Mouse (Mus musculus) limb, embryonic 14.5 days (tissue): Measurements from ENCODE around the gene Ppp1r10. TPM values are rescaled to one million over a fixed set of nuclear protein-coding genes. Genes with fewer than 3 reads are reported as not detected.

ENCODE experiments used
- ATAC-seq: fragments of 200-750 bp; cut with Nextera tagmentation; 2 replicates; pipeline ENCODE4 v1.8.0; 2017; ENCODE audit warnings: low read depth, moderate number of reproducible peaks, moderate TSS enrichment; ENCODE audit not compliant: low FRiP score
- DNase-seq: peaks from one replicate; pipeline ENCODE4 v3.0.0-alpha.2; 2015; ENCODE audit warnings: low spot score
- H3K27ac ChIP-seq: fragments of 300-500 bp; sonication (generic); replicated peaks from 2 replicates; pipeline ENCODE4 v1.5.1; 2014; ENCODE audit warnings: low read depth, mild to moderate bottlenecking, low read length, moderate library complexity, mixed read lengths
- H3K27me3 ChIP-seq: fragments of 300-500 bp; sonication (generic); 2 replicates; pipeline ENCODE4 v1.6.1; 2014; ENCODE audit warnings: low read length, mixed read lengths; ENCODE audit not compliant: control insufficient read depth, insufficient read depth
- H3K36me3 ChIP-seq: fragments of 300-500 bp; sonication (generic); 2 replicates; pipeline ENCODE4 v1.6.1; 2014; ENCODE audit warnings: mild to moderate bottlenecking, low read length, moderate library complexity, mixed read lengths; ENCODE audit not compliant: control insufficient read depth, insufficient read depth
- H3K4me1 ChIP-seq: fragments of 300-500 bp; sonication (generic); 2 replicates; pipeline ENCODE4 v1.6.1; 2014; ENCODE audit warnings: antibody characterized with exemption, low read length, mixed read lengths; ENCODE audit not compliant: control insufficient read depth, insufficient read depth
- H3K4me2 ChIP-seq: fragments of 300-500 bp; sonication (generic); replicated peaks from 2 replicates; pipeline ENCODE4 v1.6.1; 2014; ENCODE audit warnings: low read depth, mild to moderate bottlenecking, low read length, moderate library complexity; ENCODE audit not compliant: severe bottlenecking
- H3K4me3 ChIP-seq: fragments of 300-500 bp; sonication (generic); replicated peaks from 2 replicates; pipeline ENCODE4 v1.5.1; 2014; ENCODE audit warnings: low read length
- H3K9ac ChIP-seq: fragments of 300-500 bp; sonication (generic); 2 replicates; pipeline ENCODE4 v1.6.1; 2014; ENCODE audit warnings: mild to moderate bottlenecking, low read depth, low read length, moderate library complexity; ENCODE audit not compliant: severe bottlenecking
- H3K9me3 ChIP-seq: fragments of 300-500 bp; sonication (generic); 2 replicates; pipeline ENCODE4 v1.6.1; 2016; ENCODE audit warnings: low read length; ENCODE audit not compliant: control insufficient read depth
- POLR2A ChIP-seq: fragments of 200-500 bp; IDR thresholded peaks from 2 replicates; pipeline ENCODE4 v1.8.0; 2012; ENCODE audit warnings: inconsistent platforms, mild to moderate bottlenecking, moderate library complexity, borderline replicate concordance; ENCODE audit not compliant: insufficient read depth, insufficient read length; ENCODE audit errors: extremely low read depth
- WGBS: fragments of 180-500 bp; shearing (Covaris S2); extraction: QIAGEN DNeasy Blood & Tissue Kit; methylation state at CpG from one replicate; pipeline ENCODE4 v1.1.7; 2014; 5-methylcytosine and 5-hydroxymethylcytosine counted together
- polyA plus RNA-seq, 2 experiments: library from polyadenylated mRNA; depleted of rRNA in 1 of 2; stranded (reverse) in 1 of 2; unstranded in 1 of 2; fragments of >200 nt; fragmentation: Nextera tagmentation in 1 of 2; extraction: Ambion mirVana in 1 of 2; gene quantifications; 2 replicates each; pipeline versions ENCODE4 v1.2.1 to v1.2.3; 2012 to 2014

Ppp1r10 gene
- polyA plus RNA-seq, 2 experiments, result 30.8 to 39.9 TPM

- Histone ChIP-seq H3K36me3 (peaks cover 14% of the 10 kb centered on the region), H3K9ac (peak overlapping the region; percentile 83), H3K27ac (peak overlapping the region; percentile 59), H3K4me3 (peak overlapping the region; percentile 62), H3K4me2 (peak overlapping the region; percentile 97), H3K9me3 (no peaks in the 10 kb centered on the region), H3K4me1 (peaks cover 39% of the 10 kb centered on the region), H3K27me3 (no peaks in the 10 kb centered on the region)
- DNase-seq (no peak), ATAC-seq (no peak)
- 4% methylated on average over 7 of the region's 7 CpGs for WGBS
- no peak for TF ChIP-seq POLR2A
Measured at GRCm38 (mm10) chr17:35869346-35870067, 46.7 kb upstream of the Ppp1r10 start.

GRCm38 (mm10) chr17:35870151-35870883, 45.9 kb upstream of the Ppp1r10 start:
- TF ChIP-seq POLR2A, result no peak
- Histone ChIP-seq H3K9ac (peak overlapping the region; percentile 83; the same call in 1 of the 2 replicates), H3K4me2 (peak overlapping the region; percentile 97), H3K4me1 (peaks cover 33% of the 10 kb centered on the region), H3K27ac (no peak overlapping the region), H3K4me3 (peak overlapping the region; percentile 62), H3K36me3 (peaks cover 22% of the 10 kb centered on the region), H3K9me3 (no peaks in the 10 kb centered on the region), H3K27me3 (no peaks in the 10 kb centered on the region)
- ATAC-seq, result no peak
- no peak for DNase-seq
- 61% methylated on average over 9 of the region's 9 CpGs for WGBS

- DNase-seq (no peak), ATAC-seq (no peak)
- Histone ChIP-seq H3K4me2 (peak overlapping the region; percentile 97), H3K27me3 (no peaks in the 10 kb centered on the region), H3K4me3 (peak overlapping the region; percentile 62), H3K4me1 (peaks cover 33% of the 10 kb centered on the region), H3K36me3 (peaks cover 26% of the 10 kb centered on the region), H3K9me3 (no peaks in the 10 kb centered on the region), H3K27ac (no peak overlapping the region), H3K9ac (peak overlapping the region; percentile 83; the same call in 1 of the 2 replicates)
- WGBS, result 82% methylated on average over 8 of the region's 8 CpGs
- TF ChIP-seq POLR2A, result no peak
Measured at GRCm38 (mm10) chr17:35870884-35871696, 45.1 kb upstream of the Ppp1r10 start.

DNA sequence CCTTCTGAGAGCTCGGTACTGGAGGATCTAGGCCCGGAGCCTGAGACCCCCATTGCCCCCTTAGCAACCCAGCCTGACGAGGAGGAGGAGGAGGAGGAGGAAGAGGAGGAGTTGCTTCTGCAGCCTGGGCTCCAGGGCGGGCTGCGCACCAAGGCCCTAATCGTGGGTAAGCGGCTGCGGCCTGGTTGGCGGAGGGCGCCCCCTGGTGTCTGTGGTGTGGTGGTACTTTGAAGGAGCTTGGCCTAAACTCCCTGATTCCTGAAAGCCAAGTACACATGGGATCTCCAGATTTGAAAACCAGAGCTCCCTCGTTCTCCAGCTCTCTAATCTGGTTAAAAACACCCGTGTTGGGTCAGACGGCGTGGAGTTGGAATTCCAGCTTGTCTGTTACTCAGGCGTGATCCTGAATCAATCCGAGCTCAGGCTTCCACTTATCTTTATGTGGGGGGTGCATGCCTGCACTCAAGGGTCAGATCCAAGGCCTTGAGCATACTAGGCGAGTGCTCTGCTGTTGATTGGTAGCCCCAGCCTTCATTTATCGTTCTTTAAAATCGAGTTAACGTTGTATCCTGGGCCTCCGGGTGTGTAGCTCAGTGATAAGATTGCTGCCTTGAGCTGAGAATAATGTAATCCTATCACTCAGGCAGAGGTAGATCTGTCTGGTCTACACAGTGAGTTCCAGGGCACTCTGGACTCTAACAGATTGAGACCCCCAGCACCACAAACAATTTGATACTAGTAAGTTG, 42.3 kb upstream of the Ppp1r10 start:
- Histone ChIP-seq H3K4me2 (no peak overlapping the region), H3K9ac (0 out of 2 replicates have a peak overlapping the region, but pooled peaks have one; percentile 34), H3K27me3 (no peaks in the 10 kb centered on the region), H3K36me3 (peaks cover 36% of the 10 kb centered on the region), H3K27ac (no peak overlapping the region), H3K4me3 (no peak overlapping the region), H3K9me3 (no peaks in the 10 kb centered on the region), H3K4me1 (peaks cover 20% of the 10 kb centered on the region)
- ATAC-seq (peak; percentile 47; the same call in 1 of the 2 replicates), DNase-seq (peak; percentile 76)
- 30% methylated on average over 21 of the region's 21 CpGs for WGBS
- TF ChIP-seq POLR2A, result no peak
